Comparison of ENCODE assay signal across 8 mouse cellular contexts in the genomic region with DNA sequence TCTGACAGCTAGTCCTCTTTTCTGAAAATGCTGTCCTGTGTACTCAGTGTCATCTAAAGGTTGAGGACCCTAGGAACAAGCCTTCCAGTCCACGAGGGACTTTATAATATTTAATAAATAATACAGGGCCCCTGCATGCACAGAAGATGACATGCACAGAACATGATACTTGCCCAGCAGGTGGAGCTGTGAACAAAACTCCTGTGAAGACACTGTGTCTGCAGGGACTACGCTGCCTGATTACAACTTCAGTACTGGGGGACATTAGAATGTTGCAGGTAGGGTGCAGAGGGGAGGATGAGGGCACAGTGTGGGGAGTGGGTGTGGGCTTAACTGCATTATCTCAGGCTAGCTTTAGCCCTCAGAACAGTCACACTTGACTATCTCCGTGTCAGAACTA. TPM values are rescaled to one million over a fixed set of nuclear protein-coding genes. Genes with fewer than 3 reads are reported as not detected.
DNase-seq lines count a peak whose midpoint lies in the region; ATAC-seq lines count a peak whose summit lies in the region.

No protein-coding gene starts in this region.

- no peak overlapping the region for H3K4me3 ChIP-seq in liver, embryonic 11.5 days (ENCODE audit: low read depth, low read length)
- H3K4me3 ChIP-seq in neural tube, embryonic 11.5 days (ENCODE audit: low read depth, low read length), result no peak overlapping the region

- H3K4me1 ChIP-seq in liver, embryonic 11.5 days (replicated peaks; ENCODE audit: control insufficient read depth, insufficient read depth, low read length), result no peaks in the 10 kb centered on the region
- H3K4me1 ChIP-seq in neural tube, embryonic 11.5 days (ENCODE audit: control insufficient read depth, insufficient read depth, low read length), result no peaks in the 10 kb centered on the region

- no peaks in the 10 kb centered on the region for H3K36me3 ChIP-seq in liver, embryonic 11.5 days (ENCODE audit: control insufficient read depth, insufficient read depth, low read length)
- H3K36me3 ChIP-seq in neural tube, embryonic 11.5 days (ENCODE audit: control insufficient read depth, insufficient read depth, low read length), result no peaks in the 10 kb centered on the region

- H3K27ac ChIP-seq in liver, embryonic 11.5 days (ENCODE audit: low read depth, low read length), result no peak overlapping the region
- no peak overlapping the region for H3K27ac ChIP-seq in neural tube, embryonic 11.5 days (ENCODE audit: low read depth, low read length)

- no peaks in the 10 kb centered on the region for H3K9me3 ChIP-seq in liver, embryonic 11.5 days (ENCODE audit: control insufficient read depth, low read length)
- no peaks in the 10 kb centered on the region for H3K9me3 ChIP-seq in neural tube, embryonic 11.5 days (ENCODE audit: control insufficient read depth, low read length)

- no peak overlapping the region for H3K4me2 ChIP-seq in liver, embryonic 11.5 days
- H3K4me2 ChIP-seq in neural tube, embryonic 11.5 days (ENCODE audit: low read depth), result no peak overlapping the region

- DNase-seq in urinary bladder, postnatal 14 days (ENCODE audit: low spot score), result peak; percentile 65
- no peak for DNase-seq in urinary bladder, postnatal 4 days (ENCODE audit: low spot score in 2 of 2)
- peak; percentile 20 to 50 for DNase-seq in gastrocnemius, postnatal 4 days (ENCODE audit: low spot score in 2 of 2)
- peak; percentile 79 for DNase-seq in kidney, postnatal 10 days
- no peak for DNase-seq in liver, embryonic 11.5 days (ENCODE audit: low spot score)
- DNase-seq in neural tube, embryonic 11.5 days (ENCODE audit: low spot score), result peak; percentile 45
- DNase-seq in testis, postnatal 10 days (ENCODE audit: low spot score), result peak; percentile 73

- no peaks in the 10 kb centered on the region for H3K27me3 ChIP-seq in liver, embryonic 11.5 days (replicated peaks; ENCODE audit: control insufficient read depth, insufficient read depth, low read length)
- no peaks in the 10 kb centered on the region for H3K27me3 ChIP-seq in neural tube, embryonic 11.5 days (ENCODE audit: control insufficient read depth, insufficient read depth, low read length)

- peak; percentile 89 for ATAC-seq in common myeloid progenitor, adult 5-6 weeks (replicated peaks; ENCODE audit: low read depth, poor library complexity, severe bottlenecking)
- peak; percentile 45; the same call in 1 of the 2 replicates for ATAC-seq in liver, embryonic 11.5 days (replicated peaks; ENCODE audit: low FRiP score)
- peak; percentile 48; the same call in 1 of the 2 replicates for ATAC-seq in neural tube, embryonic 11.5 days (ENCODE audit: insufficient read depth, low FRiP score, low TSS enrichment)

- 39% methylated on average over 3 of the region's 3 CpGs for WGBS in liver, embryonic 11.5 days
- WGBS in neural tube, embryonic 11.5 days, result 61% methylated on average over 3 of the region's 3 CpGs

- H3K9ac ChIP-seq in liver, embryonic 11.5 days (ENCODE audit: low read depth, low read length), result no peak overlapping the region
- H3K9ac ChIP-seq in neural tube, embryonic 11.5 days (ENCODE audit: low read length), result no peak overlapping the region

RNA-seq across cellular contexts. Expression of gene Fgf7, which starts 28.4 kb away (rescaled TPM):
- total RNA-seq in common myeloid progenitor, adult 5-6 weeks (2017), result not detected in 2 replicates
- total RNA-seq in gastrocnemius, postnatal 4 days (2021), result 10 to 100 TPM; 18.0 to 20.8 TPM
- polyA plus RNA-seq in liver, embryonic 11.5 days (2014; fragmentation: Nextera tagmentation; extraction: Ambion mirVana), result 0.14 and 0.21 TPM in 2 replicates
- 0.50 and 0.99 TPM in 2 replicates for polyA plus RNA-seq in neural tube, embryonic 11.5 days (2014; fragmentation: Nextera tagmentation; extraction: Ambion mirVana)

Comparison
In these comparisons a context has a peak if more than half of its experiments do, and no peak if none do; other contexts are left out.
1. DNase-seq: peak in urinary bladder, postnatal 14 days (single experiment), gastrocnemius, postnatal 4 days (2 of 2), kidney, postnatal 10 days (single experiment), neural tube, embryonic 11.5 days (single experiment) and testis, postnatal 10 days (single experiment); none in urinary bladder, postnatal 4 days (0 of 2) and liver, embryonic 11.5 days (single experiment).
2. RNA of gene Fgf7, which starts 28.4 kb away (total RNA-seq): 18.0 to 20.8 TPM in gastrocnemius, postnatal 4 days; not detected in common myeloid progenitor, adult 5-6 weeks; every median in the first group is over 10 times any median in the second.
3. Peak in every context shown above with its lines, with median percentiles within 50 percentile points of each other: ATAC-seq.